Mouse (Mus musculus) liver, postnatal 0 days (tissue): ENCODE data around the gene Gm7358.
"Not testable (repeated sequence)": the region's sequence is repeated elsewhere in the genome, so short reads cannot be mapped to it uniquely, and the experiment has no call there.

Source experiments
- CTCF ChIP-seq: sonication (generic); IDR thresholded peaks from 2 replicates; pipeline ENCODE4 v1.5.1; 2016; ENCODE audit warnings: antibody characterized with exemption, low read depth
- EP300 ChIP-seq: IDR thresholded peaks from 2 replicates; pipeline ENCODE4 v1.6.1; 2016; ENCODE audit warnings: antibody characterized with exemption, low read depth, mild to moderate bottlenecking

- TF ChIP-seq CTCF, EP300: not testable (repeated sequence)
These were observed at the start of gene Gm7358 for GRCm38 (mm10) chr17:14059431-14059830.
